Mouse (Mus musculus) ZHBTc4 (cell line): ENCODE data around the gene H2-Eb1.

ENCODE experiments used
- DNase-seq: peaks from one replicate; pipeline ENCODE4 v3.0.0-alpha.2; 2011; ENCODE audit warnings: low read depth, low spot score

H2-Eb1 gene

GRCm38 (mm10) chr17:34288131-34288530 lies 17.5 kb upstream of the H2-Eb1 start:
- no peak for DNase-seq

- peak; percentile 82 for DNase-seq
Measured at GRCm38 (mm10) chr17:34291609-34292008, 14.1 kb upstream of the H2-Eb1 start.

GRCm38 (mm10) chr17:34292570-34292969 lies 13.1 kb upstream of the H2-Eb1 start:
- DNase-seq = no peak

GRCm38 (mm10) chr17:34293533-34293932 lies 12.1 kb upstream of the H2-Eb1 start:
- no peak for DNase-seq

GRCm38 (mm10) chr17:34294249-34294648 lies 11.4 kb upstream of the H2-Eb1 start:
- DNase-seq = no peak

- DNase-seq = no peak
Measured at GRCm38 (mm10) chr17:34295307-34295706, 10.4 kb upstream of the H2-Eb1 start.

- DNase-seq = peak; percentile 64
Measured at GRCm38 (mm10) chr17:34295891-34296794, 9.5 kb upstream of the H2-Eb1 start.

GRCm38 (mm10) chr17:34299356-34299755 lies 6.3 kb upstream of the H2-Eb1 start:
- DNase-seq = peak; percentile 60

GRCm38 (mm10) chr17:34300071-34300470 lies 5.6 kb upstream of the H2-Eb1 start:
- DNase-seq = no peak

GRCm38 (mm10) chr17:34300691-34301566 lies 4.7 kb upstream of the H2-Eb1 start:
- no peak for DNase-seq

- no peak for DNase-seq
Measured at GRCm38 (mm10) chr17:34301670-34302190, 3.9 kb upstream of the H2-Eb1 start.

- DNase-seq = no peak
Measured at GRCm38 (mm10) chr17:34303789-34304188, 1.9 kb upstream of the H2-Eb1 start.

- peak; percentile 61 for DNase-seq
Measured at GRCm38 (mm10) chr17:34304751-34305150, 916 bp upstream of the H2-Eb1 start.

- DNase-seq = no peak
Measured at GRCm38 (mm10) chr17:34306407-34306806, 740 bp downstream of the H2-Eb1 start.

GRCm38 (mm10) chr17:34307216-34307615 lies 1.5 kb downstream of the H2-Eb1 start:
- no peak for DNase-seq

- no peak for DNase-seq
Measured at GRCm38 (mm10) chr17:34308161-34308560, 2.5 kb downstream of the H2-Eb1 start.

GRCm38 (mm10) chr17:34309225-34309624 lies 3.6 kb downstream of the H2-Eb1 start:
- DNase-seq = no peak

GRCm38 (mm10) chr17:34309683-34310385 lies 4.2 kb downstream of the H2-Eb1 start:
- DNase-seq = peak; percentile 71

GRCm38 (mm10) chr17:34310526-34310925 lies 4.9 kb downstream of the H2-Eb1 start:
- DNase-seq = peak; percentile 38

GRCm38 (mm10) chr17:34312185-34312584 lies 6.5 kb downstream of the H2-Eb1 start:
- DNase-seq = no peak

- peak; percentile 80 for DNase-seq
Measured at GRCm38 (mm10) chr17:34313393-34313792, 7.7 kb downstream of the H2-Eb1 start.
